Mouse (Mus musculus) cerebellum, adult 8-10 months (tissue): ENCODE results near the gene Slc44a3.

Experiments
- DNase-seq: peaks from one replicate; pipeline ENCODE4 v3.0.0; 2022

The Slc44a3 gene

DNA sequence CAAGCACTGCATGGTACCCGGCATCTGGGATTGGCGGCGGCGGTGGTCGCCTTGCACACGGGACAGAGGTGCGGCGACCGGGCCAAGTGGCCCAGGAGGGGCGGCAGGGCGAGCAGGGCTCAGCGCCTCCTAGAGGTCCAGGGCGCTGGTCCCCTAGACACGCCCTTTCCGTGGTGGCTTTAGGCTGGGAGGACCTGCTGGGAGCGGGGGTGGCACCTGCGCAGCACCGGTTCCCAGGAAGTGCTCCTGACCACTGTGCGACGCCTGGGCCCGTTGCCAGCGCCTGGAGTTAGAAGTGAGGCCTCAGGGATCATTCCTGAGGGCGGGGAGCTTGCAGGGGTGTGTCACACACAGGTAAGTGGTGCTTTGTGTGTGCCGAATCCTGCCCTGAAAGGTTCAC, at the start of gene Slc44a3:
Gene Slc44a3, minus strand, starts transcription at position 229 of the 400 bp plus-strand sequence.
- DNase-seq = no peak

DNA sequence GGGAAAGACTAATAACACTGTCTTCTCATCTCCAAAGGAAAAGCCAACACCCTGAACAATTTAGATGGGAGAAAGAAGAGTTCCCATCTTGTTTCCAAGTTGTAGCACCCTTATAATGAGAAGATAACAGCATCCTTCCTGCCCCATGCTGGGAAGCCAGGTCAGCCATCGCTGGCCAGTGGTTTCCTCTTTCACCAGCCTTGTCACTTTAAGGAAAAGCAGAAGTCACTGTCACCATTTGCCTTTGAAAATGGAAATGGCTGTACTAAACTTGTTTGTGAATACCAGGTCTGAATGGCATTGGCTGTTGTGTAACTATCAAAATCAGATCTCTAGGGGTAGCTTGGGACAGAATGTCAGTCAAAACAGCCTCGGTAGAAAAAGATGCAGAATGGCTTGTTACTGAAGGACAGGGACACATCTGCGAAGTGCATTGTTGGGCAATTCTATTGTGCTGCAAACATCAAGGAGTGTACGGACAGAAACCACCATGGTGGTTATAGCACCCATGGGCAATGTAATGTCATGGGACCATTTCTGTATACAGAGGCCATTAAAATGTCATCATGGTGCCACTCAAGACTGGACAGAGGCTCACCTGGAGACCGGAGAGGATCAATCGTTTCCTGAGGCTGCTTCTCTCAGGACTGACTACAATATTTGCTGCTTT, 47.8 kb upstream of the Slc44a3 start:
- no peak for DNase-seq

DNA sequence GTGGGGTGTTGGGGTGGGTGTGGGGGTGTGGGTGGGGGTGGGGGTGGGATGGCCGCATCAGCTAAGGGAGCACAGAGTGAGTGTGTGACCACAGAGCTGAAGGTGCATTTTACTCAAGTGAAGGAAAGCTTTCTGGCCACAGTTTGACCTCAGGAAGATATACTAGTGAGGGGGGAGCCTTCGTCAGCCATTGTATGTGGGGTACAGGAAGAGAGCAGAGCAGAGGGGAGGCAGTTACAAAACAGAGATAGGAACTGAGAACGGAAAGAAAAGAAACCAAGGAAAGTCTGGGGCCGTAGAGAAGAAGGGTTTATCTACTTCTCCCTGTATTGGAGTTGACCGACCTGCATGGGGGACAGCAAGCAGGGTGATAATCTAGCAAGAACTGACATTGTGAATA, 47.2 kb upstream of the Slc44a3 start:
- DNase-seq = no peak

DNA sequence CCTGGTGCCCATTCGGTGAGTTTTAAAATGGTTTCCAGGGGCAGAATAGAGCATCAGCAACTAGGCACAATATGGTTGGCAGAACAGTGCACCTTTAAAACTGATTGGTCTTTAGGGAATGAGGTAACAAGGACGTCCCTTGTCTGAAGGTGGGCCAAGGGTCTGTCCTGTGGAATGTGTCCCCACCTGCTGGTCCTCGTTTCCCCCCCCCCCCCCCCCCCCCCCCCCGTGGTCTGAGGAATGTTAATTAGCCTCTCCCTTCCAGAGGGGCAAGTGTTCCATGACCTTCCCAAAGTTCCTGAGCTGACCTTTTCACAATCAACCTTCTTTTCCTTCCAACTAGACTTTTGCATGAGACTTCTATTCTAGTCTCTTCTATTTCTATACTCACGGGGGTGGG, 46.5 kb upstream of the Slc44a3 start:
- no peak for DNase-seq

DNA sequence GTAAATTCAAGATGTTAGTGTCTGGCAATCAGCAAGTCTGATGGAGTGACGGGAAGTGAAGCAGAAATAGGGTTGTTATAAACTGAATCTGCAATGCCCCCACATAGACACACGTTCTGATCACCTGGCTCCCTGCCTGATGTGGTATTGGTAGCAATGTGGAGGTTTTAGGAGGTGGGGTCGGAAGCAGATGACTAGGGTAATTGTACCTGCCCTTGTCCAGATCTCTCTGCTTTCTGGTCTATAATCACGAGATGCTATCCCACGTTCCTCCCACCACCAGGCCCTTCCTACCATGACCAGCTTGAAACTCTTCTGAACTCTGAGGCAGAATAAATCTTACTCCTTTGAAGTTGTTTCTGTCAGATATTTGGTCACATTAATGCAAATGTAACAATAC, 45.4 kb upstream of the Slc44a3 start:
- DNase-seq = no peak

DNA sequence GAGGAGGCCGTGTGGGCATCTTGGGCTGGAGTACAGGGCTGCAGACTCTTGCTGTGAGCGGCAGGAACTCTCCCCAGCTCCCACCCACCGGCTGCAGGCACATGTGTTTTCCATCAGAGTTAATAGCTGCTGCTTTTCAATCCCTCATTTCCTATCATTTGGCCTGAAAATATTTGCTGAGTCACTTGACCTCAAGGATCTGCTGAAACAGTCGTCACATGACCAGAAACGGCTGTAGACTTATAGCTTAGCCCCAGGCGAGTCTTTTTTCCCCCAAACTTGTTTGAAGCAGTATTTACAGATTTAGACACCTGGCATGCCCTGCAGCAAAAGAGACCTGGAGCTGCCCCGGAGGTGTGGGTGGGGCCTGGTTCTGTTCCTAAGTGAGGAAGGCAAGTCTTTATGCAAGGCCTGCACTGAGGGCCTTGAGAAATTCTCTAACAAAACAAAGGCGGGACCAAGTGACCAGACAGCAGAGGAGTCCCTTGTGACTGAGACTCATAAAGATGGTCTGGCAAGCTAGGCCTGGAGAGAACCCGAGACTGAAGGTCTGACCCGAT, 44.9 kb upstream of the Slc44a3 start:
- no peak for DNase-seq

DNA sequence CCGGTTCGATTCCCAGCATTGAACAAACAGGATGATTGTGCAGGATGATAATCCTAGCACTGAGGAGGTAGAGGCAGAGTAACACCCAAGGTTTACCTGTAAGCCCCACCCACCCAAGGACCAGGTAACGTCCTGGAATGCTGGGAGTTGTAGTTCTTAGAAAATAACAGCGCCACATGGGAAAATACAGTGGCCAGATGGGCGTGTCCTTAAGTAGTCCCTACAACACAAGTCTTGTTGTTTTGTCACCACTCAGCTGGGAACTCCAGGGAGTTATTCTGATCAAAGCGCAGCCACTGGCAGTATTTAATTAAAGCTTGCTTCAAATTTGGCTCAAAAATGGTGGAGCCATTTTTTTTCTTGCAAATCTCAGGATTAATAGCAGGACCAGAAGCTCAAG, 44.2 kb upstream of the Slc44a3 start:
- no peak for DNase-seq

DNA sequence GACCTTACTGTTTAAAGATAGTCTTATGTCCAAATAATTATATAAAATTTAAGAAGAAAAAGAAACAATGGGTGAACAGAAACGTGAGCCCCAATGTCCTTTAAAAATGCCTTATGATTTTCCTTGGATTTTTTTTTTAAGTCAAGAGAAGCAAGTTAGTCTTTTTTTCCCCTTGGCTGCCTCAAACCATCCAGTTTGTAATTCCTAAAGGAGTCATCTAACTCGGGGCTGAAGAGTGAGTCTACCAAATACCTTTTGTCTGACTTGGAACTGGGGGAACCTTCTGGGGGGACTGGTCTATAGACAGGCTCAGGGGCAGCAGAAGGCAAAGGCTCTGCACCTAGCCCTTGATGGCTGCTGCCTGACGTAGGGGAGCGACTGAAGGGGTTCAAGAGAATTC, 42.2 kb upstream of the Slc44a3 start:
- no peak for DNase-seq

DNA sequence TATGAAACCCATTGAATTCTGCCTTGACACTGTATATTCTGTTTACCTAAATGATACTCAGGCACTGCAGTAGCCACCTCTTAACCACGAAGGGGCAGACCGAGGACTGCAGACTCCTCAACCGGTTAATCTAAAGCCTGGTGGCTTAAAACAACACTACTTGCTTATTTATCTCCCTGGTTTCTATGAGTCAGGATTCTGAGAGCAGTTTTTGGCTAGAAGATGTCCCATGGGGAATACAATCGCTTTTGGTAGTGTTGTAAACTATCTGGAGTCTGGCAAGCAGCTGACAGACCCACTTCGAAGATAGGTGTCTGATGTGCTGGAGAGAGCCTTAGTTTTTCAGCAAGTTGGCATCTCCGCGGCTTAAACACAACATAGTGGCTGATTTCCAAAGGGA, 41.7 kb upstream of the Slc44a3 start:
- DNase-seq = no peak

DNA sequence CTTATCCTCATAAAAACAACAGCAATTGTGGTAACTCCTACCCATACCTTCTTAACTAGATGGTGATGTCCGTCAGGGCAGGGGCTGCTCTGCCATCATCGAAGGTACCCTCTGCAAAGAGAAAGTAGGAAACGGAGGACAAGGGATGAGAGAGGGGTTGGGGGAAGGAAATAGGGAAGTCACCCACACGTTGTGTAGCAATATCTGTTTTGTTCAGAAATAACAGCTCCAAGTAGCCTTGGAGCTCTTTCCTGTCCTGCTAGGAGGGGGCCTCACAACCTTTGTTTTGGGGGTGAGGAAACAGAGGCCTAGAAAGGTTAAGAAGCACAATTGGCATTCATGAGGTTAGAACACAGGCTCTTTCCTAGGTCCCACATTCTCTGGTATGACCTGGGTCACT, 39.3 kb upstream of the Slc44a3 start:
- DNase-seq = no peak

DNA sequence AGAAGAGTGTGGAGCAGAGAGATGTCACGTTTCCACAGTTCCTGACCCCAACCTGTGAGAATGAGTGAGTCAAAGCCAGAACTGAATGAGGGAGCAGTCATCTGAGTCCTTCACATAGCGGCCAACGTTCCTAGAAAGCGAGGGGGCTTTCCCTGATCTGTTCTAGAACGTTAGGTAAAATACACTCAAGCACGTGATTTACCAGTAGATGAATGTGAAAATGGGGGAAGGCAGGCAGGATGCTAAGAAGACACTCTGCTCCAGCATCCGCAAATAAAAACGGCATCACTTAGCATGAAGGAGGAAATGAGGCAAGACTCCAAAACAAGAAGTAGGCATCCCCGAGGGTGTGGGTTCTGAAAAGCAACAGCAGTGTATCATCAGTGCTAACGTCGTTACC, 38.4 kb upstream of the Slc44a3 start:
- DNase-seq = no peak

DNA sequence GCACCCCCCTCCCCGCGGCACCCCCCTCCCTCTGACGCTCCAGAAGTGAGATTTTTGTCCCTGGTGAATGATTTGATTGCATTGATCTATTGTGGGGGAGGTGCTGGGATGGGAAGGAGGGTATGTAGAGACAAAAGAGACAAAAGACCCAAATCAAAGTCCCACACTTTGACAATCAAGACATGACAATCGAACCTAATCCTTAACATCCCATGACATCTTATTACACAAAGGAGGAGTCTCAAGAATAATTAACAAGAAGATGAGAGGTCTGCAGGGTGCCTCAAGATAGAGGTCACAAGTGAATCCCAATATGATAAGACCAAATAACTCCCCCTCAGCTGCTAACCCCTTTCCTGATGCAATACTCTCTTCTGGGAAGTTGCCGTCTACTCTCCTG, 37.6 kb upstream of the Slc44a3 start:
- no peak for DNase-seq

DNA sequence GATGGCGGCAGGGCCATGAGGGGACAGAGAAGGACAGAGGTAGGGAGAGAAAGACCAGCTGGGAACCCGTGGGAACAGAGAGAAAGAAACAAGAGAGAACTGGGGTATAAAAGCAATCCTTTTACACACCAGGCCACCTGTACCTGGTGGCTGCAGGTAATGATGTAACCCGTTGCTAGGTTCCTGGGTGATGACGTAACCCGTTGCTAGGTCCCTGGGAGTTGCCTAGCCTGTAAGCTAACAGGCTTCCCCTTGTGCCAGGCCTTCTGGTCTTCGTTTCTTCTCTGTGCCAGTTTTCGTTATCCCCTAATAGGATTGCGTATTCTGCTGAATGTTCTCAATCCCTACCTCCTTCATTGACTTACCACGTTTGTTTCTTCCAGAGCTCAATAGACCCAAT, 36.8 kb upstream of the Slc44a3 start:
- no peak for DNase-seq

DNA sequence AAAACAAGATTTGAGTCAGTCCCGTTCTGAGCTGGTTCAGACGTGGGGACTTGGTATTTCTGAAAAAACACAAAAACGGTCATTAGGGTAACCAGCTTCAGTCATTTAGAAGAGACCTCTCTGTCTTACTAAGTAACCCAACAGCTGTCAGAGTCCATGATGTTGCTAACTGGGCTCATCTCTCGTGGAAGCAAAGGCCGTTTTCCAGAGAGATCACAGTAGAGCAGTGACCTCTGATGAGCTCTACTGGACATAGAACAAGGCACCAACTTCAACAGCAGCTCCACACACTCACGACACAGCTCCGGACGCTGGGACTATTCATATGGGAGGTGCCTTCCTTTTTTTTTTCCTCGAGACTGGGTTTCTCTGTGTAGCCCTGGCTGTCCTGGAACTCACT, 35.7 kb upstream of the Slc44a3 start:
- DNase-seq = no peak

DNA sequence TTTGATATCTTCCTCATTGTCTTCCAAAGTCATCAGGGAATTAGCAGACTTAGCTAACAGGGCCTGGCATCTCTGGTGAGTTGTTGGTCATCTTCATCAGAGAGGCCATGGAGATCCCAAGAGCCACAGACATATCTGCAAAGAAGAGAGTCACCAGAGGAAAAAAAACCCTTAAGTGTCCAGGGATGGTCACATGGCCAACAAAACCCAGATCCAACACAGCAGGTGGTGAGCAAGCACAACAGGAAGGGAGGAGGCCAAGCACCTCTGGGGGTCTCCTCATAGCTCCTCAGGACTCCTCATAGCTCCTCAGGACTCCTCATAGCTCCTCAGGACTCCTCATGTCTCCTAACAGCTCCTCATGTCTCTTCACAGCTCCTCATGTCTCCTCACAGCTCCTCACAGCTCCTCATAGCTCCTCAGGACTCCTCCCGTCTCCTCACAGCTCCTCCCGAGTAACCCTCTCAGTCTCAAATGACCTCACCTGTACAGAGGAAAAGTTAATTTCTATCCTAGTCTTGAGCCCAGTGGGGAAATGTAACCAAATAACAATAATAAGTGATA, 35.2 kb upstream of the Slc44a3 start:
- DNase-seq = no peak

DNA sequence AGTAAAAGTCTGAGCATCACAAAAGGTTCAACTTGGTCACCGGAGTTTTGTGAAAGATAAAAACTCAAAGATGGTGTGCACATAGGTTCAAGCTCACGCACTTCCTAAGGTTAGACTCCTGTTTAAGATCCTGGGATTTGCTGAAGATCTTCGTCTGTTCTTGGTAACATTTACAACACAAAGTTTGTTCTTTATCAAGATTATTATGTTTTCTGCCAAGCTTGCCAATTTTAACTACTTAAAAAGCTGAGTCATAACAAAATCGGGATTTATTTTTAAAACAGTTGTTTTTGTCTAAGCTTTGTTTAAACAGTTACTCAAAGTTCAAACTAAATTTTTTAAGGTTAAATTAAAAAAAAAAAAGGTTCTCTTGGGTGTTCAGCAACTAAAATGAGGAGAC, 34.7 kb upstream of the Slc44a3 start:
- DNase-seq = no peak

DNA sequence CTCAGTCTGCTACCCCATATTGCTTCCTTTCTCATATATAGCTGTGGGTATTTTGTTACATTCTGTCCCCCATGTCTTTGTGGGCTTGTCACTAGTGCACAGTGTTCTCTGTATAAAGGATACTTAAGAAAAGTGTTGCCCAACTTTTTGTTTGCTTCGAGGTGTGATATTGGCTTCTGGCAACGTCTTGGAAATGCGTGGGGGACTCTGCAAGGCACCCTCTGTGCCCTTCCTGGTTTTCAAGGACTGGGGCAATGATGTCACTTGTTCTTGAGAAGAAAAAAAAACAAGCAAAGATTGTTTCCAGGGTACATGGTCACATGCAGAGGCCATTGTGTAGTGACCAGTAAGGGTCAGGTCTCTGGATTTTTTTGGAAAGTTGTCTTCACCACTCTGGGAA, 29.6 kb upstream of the Slc44a3 start:
- DNase-seq = no peak

DNA sequence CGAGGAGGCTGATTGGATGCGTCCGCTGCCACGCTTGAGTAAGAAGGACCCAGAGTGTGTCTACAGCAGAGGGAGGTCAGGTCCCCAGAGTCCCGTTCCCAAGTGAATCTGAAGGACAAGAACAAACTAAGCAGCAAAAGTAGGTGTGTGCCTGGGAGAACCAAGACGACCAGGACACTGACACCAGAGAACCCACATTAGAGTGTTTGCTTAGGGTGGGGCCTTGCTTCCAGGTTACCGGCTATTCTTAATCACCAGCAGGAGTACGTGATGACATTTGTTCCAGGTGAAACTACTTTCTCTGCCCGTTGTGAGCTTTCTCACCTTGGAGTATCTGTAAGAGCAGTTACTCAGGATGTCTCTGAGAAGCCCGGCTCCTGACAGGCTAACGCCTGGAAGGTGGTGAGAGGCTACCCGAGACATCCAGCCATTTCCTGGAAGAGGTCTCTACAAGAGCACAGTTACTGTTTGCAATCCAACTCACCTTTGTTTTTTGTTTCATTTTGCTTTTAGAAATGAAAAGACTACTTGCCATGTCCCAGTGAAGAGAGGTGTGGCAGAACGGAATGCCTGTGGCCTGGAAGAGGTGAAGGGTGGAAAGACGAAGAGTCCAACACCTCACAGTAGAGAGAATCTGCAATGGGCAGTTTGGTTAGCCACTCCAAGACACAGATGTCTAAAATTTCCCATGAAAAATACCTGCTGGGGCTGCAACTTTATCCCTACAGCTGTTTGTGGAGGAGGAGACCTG, 28.1 kb upstream of the Slc44a3 start:
- DNase-seq = no peak

DNA sequence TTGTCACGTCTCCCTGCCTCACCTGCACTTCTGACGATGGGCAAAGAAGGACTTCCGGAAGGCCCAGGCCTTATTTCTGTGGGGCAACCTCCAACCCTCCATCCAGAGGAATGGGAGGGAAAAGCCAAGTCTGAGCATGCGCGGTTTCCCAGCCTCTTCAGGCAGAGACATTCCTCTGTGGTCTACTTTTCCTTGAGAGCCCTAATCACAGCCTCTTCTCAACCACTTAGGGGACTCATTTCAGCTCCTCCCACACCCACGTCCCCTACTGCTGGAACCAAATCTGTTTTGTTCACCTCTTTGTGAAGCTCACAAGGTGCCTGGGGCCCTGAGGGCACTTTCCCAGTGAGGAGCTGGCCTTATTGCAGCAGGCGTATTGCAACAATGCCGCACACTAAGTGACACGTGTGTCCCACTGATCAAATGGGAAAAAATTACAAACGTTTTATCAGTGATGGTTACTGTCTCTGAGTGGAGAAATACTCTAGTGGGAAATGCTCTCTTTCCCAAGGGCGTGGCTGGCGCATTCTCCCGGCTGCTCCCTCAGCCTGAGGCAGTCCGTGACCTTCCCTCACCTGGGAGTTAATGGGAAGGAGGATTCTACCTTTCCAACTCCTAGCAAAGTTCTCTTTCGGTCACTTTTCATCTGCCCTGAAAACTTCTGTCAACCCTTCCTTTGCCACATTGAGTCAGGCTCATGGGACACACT, 27.4 kb upstream of the Slc44a3 start:
- no peak for DNase-seq

DNA sequence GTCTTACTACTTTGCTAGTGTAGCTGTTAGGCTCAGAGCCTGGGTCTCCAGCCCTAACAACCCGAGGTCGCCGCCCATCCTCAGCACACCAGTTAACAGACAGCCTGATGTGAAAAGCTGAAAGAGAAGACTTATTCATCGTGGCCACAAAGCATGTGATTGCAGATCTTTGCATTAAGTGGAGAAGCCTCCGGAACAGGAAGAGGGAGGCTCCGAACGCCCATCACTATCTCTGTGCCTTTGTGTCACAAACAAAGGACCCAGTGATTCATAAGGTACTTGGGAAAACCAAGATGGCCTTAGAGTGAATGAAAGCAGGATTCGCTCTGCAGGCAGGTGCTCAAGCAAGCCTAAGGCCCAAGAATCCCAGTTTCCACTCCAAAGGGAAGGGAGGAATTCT, 26.7 kb upstream of the Slc44a3 start:
- no peak for DNase-seq

DNA sequence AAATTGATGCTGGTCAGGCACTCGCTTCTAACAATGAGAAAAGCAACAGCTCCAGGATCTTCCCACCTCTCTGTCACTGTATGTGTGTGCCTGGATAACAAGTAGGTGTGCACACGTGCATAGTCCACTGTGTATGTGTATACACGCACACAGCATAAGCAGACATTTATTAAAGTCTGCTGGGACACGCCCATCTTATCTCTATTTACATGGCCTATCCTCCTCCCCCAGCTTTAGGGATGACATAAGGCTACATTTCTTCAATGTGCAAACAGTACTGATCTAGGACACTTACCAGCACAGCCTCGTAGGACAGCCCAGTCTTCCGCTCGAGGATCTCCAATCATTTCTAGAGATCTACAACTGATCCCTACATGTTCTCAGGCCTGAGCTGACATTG, 24.1 kb upstream of the Slc44a3 start:
- no peak for DNase-seq

DNA sequence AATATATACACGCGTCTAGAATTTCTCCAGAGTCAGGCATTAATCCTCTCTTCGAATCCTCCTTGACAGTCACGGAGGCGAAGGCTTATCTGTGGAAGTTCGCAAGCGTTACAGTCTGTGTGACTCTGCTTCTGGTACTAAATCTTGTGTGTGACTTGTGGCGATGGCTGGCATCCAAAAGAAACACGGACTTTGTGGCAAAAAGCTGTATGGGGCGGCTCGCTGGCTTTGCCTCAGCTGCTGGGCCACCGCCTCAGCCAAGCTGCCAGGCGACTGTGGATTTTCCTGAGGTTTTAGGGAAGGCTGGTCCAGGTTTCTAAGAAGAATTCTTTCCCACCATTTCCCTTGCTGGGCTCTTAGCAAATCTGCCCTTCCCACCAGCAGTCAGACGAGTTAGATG, 21.1 kb upstream of the Slc44a3 start:
- DNase-seq = no peak

DNA sequence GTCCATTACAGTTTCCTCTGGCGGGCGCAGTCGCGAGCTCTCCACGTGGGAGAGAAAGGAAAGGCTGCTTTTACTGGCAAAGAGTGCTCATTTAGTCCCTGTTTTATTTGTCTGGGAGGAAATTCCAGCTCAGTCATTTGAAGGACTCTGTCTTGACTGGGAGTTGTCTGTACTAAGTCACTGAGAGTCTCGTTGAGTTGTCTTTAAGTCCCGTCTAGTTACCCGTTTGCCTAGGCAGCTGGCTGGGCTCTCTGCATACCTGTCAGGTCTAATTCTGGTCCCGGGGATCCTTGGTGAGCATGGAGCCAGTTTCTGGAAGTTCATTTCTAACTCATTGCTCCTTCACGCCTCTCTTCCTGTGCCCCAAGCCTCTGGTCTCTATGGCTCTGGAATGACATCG, 20.5 kb upstream of the Slc44a3 start:
- DNase-seq = no peak

DNA sequence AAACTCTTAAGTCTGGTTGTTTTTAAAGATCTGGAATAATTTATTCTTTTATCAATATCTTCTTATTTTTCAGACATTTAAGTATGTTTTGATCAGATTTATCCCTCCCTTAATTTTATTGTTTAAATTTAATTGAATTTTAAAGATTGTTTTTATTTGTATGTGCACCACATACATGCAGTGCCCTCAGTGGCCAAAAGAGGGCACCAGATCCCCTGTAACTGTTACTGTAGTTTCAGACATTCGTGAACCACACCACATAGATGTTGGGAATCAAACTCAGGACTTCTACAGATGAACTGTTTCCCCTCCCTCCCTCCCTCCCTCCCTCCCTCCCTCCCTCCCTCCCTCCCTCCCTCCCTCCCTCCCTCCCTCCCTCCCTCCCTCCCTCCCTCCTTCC, 18.2 kb upstream of the Slc44a3 start:
- DNase-seq = no peak
